In genomic region chr14:121093860-121094259, GRCm38 (mm10) we compare ENCODE assay signal across 15 mouse cellular contexts.
"Had no signal": no experiment of that assay in that cellular context is flagged by ENCODE, and none has a peak within 500 bp of the region (broad histone marks: within the 10 kb centered on the region; RNA-seq: fewer than 3 reads in every experiment).

No protein-coding gene starts in this region.

- ATAC-seq: inflammation-experienced regulatory T-cells, adult 6 months had no signal

- H3K4me3 ChIP-seq: limb, embryonic 12.5 days; midbrain, embryonic 10.5 days; myocyte; neural tube, embryonic 15.5 days had no signal

- H3K9ac ChIP-seq: limb, embryonic 12.5 days; neural tube, embryonic 15.5 days had no signal

- H3K9me3 ChIP-seq: midbrain, embryonic 10.5 days; neural tube, embryonic 15.5 days had no signal

- H3K4me2 ChIP-seq: limb, embryonic 12.5 days; neural tube, embryonic 15.5 days had no signal

- H3K27me3 ChIP-seq: limb, embryonic 12.5 days; neural tube, embryonic 15.5 days had no signal

- H3K27ac ChIP-seq: midbrain, embryonic 10.5 days; neural tube, embryonic 15.5 days had no signal

- DNase-seq: kidney, adult 18-20 months; kidney, postnatal 10 days; layer of hippocampus, adult 9-11 months; layer of hippocampus, postnatal 36 days; lung, adult 18-20 months; midbrain, embryonic 14.5 days; right cerebral cortex, postnatal 4 days; spleen, adult 18-20 months; thymus, adult 18-20 months; thymus, postnatal 14 days had no signal
